Mouse (Mus musculus) liver, embryonic 14.5 days (tissue): ENCODE measurements around the gene H2-DMa. TPM values are rescaled to one million over a fixed set of nuclear protein-coding genes. Genes with fewer than 3 reads are reported as not detected.

Experiments
- ATAC-seq: fragments of 200-750 bp; cut with Nextera tagmentation; 2 replicates; pipeline ENCODE4 v1.8.0; 2017; ENCODE audit warnings: moderate number of reproducible peaks, mild to moderate bottlenecking, moderate library complexity; ENCODE audit not compliant: insufficient read depth
- DNase-seq, 3 experiments: peaks; one replicate each; pipeline ENCODE4 v3.0.0-alpha.2; 2012 to 2013; ENCODE audit warnings: low read depth in 3 of 3, low spot score in 3 of 3
- H3K27ac ChIP-seq: fragments of 300-500 bp; sonication (generic); 2 replicates; pipeline ENCODE4 v1.5.1; 2014; ENCODE audit warnings: moderate library complexity, mild to moderate bottlenecking, control low read depth, inconsistent platforms
- H3K27me3 ChIP-seq: fragments of 300-500 bp; sonication (generic); 2 replicates; pipeline ENCODE4 v1.6.1; 2014; ENCODE audit warnings: mild to moderate bottlenecking, low read length, moderate library complexity; ENCODE audit not compliant: control insufficient read depth, insufficient read depth
- H3K36me3 ChIP-seq: fragments of 300-500 bp; sonication (generic); replicated peaks from 2 replicates; pipeline ENCODE4 v1.6.1; 2014; ENCODE audit warnings: low read depth; ENCODE audit not compliant: control insufficient read depth, insufficient read depth
- H3K4me1 ChIP-seq, 2 experiments: fragments of 200-500 bp in 1 of 2; fragments of 300-500 bp in 1 of 2; sonication (generic) in 1 of 2; replicated peaks; 2 replicates each; pipeline ENCODE4 v1.6.1; 2012 to 2014; ENCODE audit warnings: antibody characterized with exemption in 1 of 2, inconsistent platforms in 1 of 2, low read length in 1 of 2; ENCODE audit not compliant: control insufficient read depth in 2 of 2, insufficient read depth in 2 of 2
- H3K4me2 ChIP-seq: fragments of 300-500 bp; sonication (generic); 2 replicates; pipeline ENCODE4 v1.6.1; 2014; ENCODE audit warnings: low read depth, mild to moderate bottlenecking, control low read depth, moderate library complexity
- H3K4me3 ChIP-seq, 2 experiments: fragments of 200-500 bp in 1 of 2; fragments of 300-500 bp in 1 of 2; sonication (generic) in 1 of 2; 2 replicates each; pipeline ENCODE4 v1.5.1; 2012 to 2014; ENCODE audit warnings: low read depth in 2 of 2, low read length in 2 of 2, mild to moderate bottlenecking in 2 of 2, control low read depth in 1 of 2, inconsistent platforms in 1 of 2, moderate library complexity in 1 of 2; ENCODE audit not compliant: insufficient read depth in 1 of 2
- H3K9ac ChIP-seq: fragments of 300-500 bp; sonication (generic); replicated peaks from 2 replicates; pipeline ENCODE4 v1.6.1; 2014; ENCODE audit warnings: mild to moderate bottlenecking, control low read depth, moderate library complexity
- H3K9me3 ChIP-seq: fragments of 300-500 bp; sonication (generic); 2 replicates; pipeline ENCODE4 v1.6.1; 2016; ENCODE audit warnings: low read length, mixed read lengths; ENCODE audit not compliant: control insufficient read depth
- CTCF ChIP-seq: IDR thresholded peaks from 2 replicates; pipeline ENCODE4 v1.5.1; 2016; ENCODE audit warnings: antibody characterized with exemption, low read depth, control low read depth
- EP300 ChIP-seq: IDR thresholded peaks from 2 replicates; pipeline ENCODE4 v1.6.1; 2016; ENCODE audit warnings: antibody characterized with exemption, low read depth
- WGBS: fragments of 180-500 bp; shearing (Covaris S2); extraction: QIAGEN DNeasy Blood & Tissue Kit; methylation state at CpG from one replicate; pipeline ENCODE4 v1.1.7; 2014; ENCODE audit not compliant: insufficient replicate concordance; 5-methylcytosine and 5-hydroxymethylcytosine counted together
- polyA plus RNA-seq, 2 experiments: library from polyadenylated mRNA; depleted of rRNA in 1 of 2; stranded (reverse) in 1 of 2; unstranded in 1 of 2; fragments of >200 nt; fragmentation: Nextera tagmentation in 1 of 2; extraction: Ambion mirVana in 1 of 2; gene quantifications; 2 replicates each; pipeline versions ENCODE4 v1.2.1 to v1.2.3; 2012 to 2014

Gene H2-DMa
- polyA plus RNA-seq, 2 experiments, result 3.1 to 4.4 TPM

DNA sequence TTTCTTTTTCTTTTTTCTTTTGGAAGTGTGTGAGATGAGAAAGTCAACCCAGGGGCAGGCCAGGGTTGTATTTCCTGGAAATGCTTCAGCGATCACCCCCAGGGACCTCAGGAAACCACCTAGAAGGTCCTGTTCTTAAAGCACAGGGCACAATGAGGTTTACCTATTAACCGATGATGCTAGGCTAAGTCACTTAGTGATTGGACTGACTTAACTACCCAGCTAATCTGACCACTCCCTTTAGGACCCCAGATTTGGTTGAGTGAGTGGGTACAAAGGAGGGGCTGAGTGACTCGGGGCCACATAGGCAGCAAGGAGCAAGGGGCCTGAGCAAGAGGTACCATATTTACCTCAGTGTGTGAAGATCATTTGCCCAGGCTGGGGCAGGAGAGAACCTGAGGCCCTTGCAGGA, 25.6 kb downstream of the H2-DMa start:
- H3K9ac ChIP-seq, result no peak overlapping the region
- TF ChIP-seq EP300 (no peak), CTCF (no peak)
- no peak overlapping the region for H3K4me2 ChIP-seq
- peaks cover 1 to 6% of the 10 kb centered on the region in 2 experiments; a peak in 3 of 4 replicates for H3K4me1 ChIP-seq
- WGBS, result 63% methylated on average over 3 of the region's 3 CpGs
- H3K36me3 ChIP-seq, result no peaks in the 10 kb centered on the region
- DNase-seq (no peak), ATAC-seq (no peak)
- H3K9me3 ChIP-seq, result no peaks in the 10 kb centered on the region
- H3K27me3 ChIP-seq, result peaks cover 9% of the 10 kb centered on the region; the same call in 1 of the 2 replicates
- H3K4me3 ChIP-seq, result no peak overlapping the region
- no peak overlapping the region for H3K27ac ChIP-seq

DNA sequence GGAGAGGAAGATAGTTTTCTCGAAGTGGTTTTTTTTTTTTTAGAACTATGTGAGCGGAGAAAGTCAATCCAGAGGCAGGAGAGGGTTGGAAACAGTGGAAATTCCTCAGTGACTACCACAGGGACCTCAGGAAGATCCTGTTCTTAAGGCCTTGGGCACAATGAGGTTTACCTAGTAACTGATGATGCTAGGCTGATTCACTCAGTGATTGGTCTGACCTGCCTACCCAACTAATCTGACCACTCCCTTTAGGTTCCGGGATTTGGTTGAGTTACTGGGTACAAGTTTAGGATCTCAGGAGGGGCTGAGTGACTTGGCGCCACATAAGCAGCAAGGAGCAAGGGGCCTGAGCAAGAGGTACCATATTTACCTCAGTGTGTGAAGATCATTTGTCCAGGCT, 33.6 kb downstream of the H2-DMa start, which contains the start of gene H2-DMb1:
Gene H2-DMb1 (plus strand): TSS at position 150 of the 400 bp plus-strand sequence.
- Histone ChIP-seq H3K4me1 (no peaks in the 10 kb centered on the region), H3K27ac (no peak within 1 kb of the TSS), H3K9ac (no peak within 1 kb of the TSS), H3K4me3 (no peak within 1 kb of the TSS), H3K27me3 (no peaks in the 10 kb centered on the region), H3K36me3 (no peaks in the 10 kb centered on the region), H3K9me3 (no peaks in the 10 kb centered on the region), H3K4me2 (no peak within 1 kb of the TSS)
- ATAC-seq (no peak), DNase-seq (no peak)
- 36% methylated on average over 4 of the region's 4 CpGs for whole genome bisulfite sequencing
- TF ChIP-seq CTCF (no peak), EP300 (no peak)

DNA sequence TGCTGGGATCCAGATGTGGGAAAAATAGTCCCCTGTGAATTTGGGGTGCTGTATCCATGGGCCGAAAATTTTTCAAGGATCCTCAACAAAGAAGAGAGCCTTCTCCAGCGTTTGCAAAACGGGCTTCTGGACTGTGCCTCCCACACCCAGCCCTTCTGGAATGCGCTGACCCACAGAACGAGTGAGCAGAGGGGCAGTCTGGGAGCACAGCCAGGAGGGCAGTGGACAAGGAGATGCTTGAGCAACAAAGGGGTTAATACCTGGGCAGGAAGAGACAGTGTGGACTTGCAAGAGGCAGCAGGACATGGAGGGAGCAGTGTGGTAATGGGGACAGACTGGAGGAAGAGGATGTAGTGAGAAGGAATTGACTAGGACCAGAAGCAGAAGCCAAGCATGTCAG, 36.2 kb downstream of the H2-DMa start:
- H3K27ac ChIP-seq, result no peak overlapping the region
- H3K36me3 ChIP-seq, result no peaks in the 10 kb centered on the region
- no peaks in the 10 kb centered on the region for H3K9me3 ChIP-seq
- H3K27me3 ChIP-seq, result no peaks in the 10 kb centered on the region
- H3K4me3 ChIP-seq, result no peak overlapping the region
- H3K9ac ChIP-seq, result no peak overlapping the region
- H3K4me2 ChIP-seq, result no peak overlapping the region
- DNase-seq (no peak), ATAC-seq (no peak)
- 53% methylated on average over 5 of the region's 5 CpGs for WGBS
- H3K4me1 ChIP-seq, result no peaks in the 10 kb centered on the region
- TF ChIP-seq EP300 (no peak), CTCF (no peak)

- Histone ChIP-seq H3K27ac (no peak overlapping the region), H3K4me1 (0 out of 4 replicates have a peak, but pooled peaks cover 0 to 2% of the 10 kb centered on the region in 2 experiments), H3K9me3 (no peaks in the 10 kb centered on the region), H3K4me2 (no peak overlapping the region), H3K36me3 (no peaks in the 10 kb centered on the region), H3K9ac (no peak overlapping the region), H3K4me3 (no peak overlapping the region), H3K27me3 (no peaks in the 10 kb centered on the region)
- TF ChIP-seq EP300, result no peak
- peak; percentile 55 for TF ChIP-seq CTCF
- ATAC-seq (no peak), DNase-seq (no peak)
- WGBS, result 45% methylated on average over 9 of the region's 9 CpGs
These were observed 45.0 kb downstream of the H2-DMa start for GRCm38 (mm10) chr17:34164202-34164895.

DNA sequence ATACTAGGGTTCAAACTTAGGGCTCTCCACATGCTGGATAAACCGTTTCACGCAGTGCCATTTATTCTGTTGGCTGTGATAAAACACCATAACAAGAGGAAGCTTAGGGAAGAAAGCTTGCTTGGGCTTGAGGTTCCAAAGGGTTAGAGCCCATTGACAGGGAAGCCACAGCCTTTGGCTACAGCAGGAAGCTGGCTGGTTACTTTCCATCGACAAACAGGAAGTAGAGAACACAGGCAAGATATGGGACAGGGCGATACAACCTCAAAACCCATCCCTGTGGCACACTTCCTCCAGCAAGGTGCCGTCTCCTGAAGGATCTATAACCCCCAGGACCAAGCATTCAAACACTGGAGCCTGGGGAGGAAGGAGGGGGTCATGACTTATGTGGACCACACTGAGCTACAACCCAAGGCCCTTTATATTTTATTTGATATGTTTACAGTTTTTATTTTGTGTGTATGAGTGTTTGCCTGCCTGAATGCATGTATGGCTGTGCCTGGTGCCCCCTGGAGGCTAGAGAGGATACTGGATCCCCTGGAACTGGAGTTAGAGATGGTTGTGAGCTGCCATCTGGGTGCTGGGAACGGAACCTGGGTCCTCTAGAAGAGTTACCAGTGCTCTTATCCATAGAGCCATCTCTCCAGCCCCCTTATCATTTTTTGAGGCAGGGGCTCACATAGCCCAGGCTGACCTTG, 45.8 kb downstream of the H2-DMa start:
- H3K27me3 ChIP-seq, result no peaks in the 10 kb centered on the region

More for the DNA sequence above, 45.8 kb downstream of the H2-DMa start:
- H3K4me3 ChIP-seq, result no peak overlapping the region
- H3K4me1 ChIP-seq, result 0 out of 4 replicates have a peak, but pooled peaks cover 0 to 2% of the 10 kb centered on the region in 2 experiments
- H3K27ac ChIP-seq, result no peak overlapping the region
- ATAC-seq (no peak), DNase-seq (no peak)
- no peak overlapping the region for H3K4me2 ChIP-seq
- WGBS, result 23% methylated on average over 6 of the region's 6 CpGs
- no peak overlapping the region for H3K9ac ChIP-seq
- TF ChIP-seq EP300 (no peak), CTCF (peak; percentile 44; the same call in 1 of the 2 replicates)
- no peaks in the 10 kb centered on the region for H3K36me3 ChIP-seq
- H3K9me3 ChIP-seq, result no peaks in the 10 kb centered on the region
